Mouse (Mus musculus): ENCODE measurements around the gene Hephl1. TPM values are rescaled to one million over a fixed set of nuclear protein-coding genes. Genes with fewer than 3 reads are reported as not detected.

The Hephl1 gene
- polyA plus RNA-seq, 1 experiment from 2014 or later = not detected

DNA sequence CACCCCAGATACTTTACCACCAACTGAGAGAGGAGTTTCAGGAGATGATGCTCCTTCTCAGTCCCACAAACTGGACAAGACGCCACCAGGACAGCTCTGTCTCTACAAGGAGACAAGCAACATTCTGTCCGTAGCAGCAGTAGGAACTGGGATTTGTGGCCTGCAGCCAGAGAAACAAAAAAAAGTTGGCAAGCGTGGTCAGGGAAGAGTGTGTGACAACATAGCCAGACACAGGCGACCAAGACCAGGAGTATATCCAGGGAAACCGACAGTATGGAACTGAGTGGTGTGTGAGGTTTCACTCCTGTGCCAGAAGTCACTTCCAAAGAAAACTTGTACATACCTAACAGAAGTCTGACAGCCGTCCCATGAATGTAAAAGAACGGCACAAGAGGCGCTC is 81.1 kb downstream of the Hephl1 start:
- 88% methylated on average over 8 of the region's 8 CpGs for WGBS
- Histone ChIP-seq H3K27me3 (no peaks in the 10 kb centered on the region), H3K27ac (no peak overlapping the region), H3K36me3 (peaks cover 22% of the 10 kb centered on the region), H3K4me1 (replicated peaks) (0 out of 2 replicates have a peak, but pooled peaks cover 9% of the 10 kb centered on the region), H3K9me3 (no peaks in the 10 kb centered on the region), H3K4me3 (replicated peaks) (no peak overlapping the region), H3K9ac (replicated peaks) (no peak overlapping the region), H3K4me2 (replicated peaks) (no peak overlapping the region)
- ATAC-seq = no peak

DNA sequence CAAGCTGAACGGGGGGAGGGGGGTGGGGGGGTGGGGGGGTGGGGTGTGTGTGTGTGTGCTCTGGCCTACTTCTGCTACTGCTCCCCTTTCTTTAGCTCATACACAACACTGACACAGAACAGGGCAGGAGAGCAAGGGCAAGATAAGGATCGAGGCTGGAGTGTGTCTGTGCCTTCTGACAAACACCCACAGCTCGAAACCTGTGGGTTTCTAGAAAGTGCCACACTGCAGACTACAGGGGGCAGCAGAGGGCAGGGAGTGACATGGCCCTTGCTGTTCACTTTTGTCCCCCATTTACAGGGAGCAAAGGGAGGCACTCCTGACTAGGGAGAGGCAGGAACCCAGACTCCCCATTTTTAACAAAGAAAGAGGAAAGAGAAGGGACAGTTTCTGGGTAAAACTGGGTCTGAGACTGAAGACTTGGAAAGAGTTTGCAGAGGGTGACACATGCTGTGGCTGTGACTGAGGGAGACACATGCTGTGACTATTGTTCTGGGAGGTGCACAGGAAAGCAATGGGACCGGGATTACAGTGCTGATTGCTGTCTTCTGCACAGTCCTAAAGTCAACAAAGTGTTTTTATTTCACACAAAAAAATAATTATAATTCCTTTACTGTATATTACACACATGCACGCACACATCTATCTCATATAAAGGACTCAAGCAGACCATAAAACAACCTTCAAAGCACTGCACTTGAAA is 82.7 kb downstream of the Hephl1 start:
- H3K4me1 ChIP-seq (replicated peaks) = 0 out of 2 replicates have a peak, but pooled peaks cover 4% of the 10 kb centered on the region
- ATAC-seq = peak; percentile 46

DNA sequence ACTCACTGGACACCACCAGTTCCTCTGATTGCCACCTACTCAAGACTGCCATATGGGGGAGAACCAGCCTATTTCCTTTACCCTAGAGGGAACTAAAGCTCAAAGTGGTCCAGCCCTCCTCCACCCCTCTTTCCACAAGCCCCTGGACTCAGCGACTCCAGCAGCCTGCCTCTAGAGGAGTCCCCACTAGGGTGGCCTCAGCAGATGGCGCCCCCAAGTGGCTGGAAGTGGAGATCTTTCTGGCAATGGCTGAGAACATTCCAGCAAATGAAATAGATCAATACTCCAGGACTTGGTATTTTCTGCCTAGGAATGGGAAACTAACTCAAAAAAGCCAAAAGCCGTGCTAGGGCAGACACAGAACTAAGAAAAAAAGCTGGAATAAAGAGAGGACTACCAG is 84.2 kb downstream of the Hephl1 start:
- Histone ChIP-seq H3K9ac (replicated peaks) (no peak overlapping the region), H3K4me3 (replicated peaks) (no peak overlapping the region), H3K27me3 (no peaks in the 10 kb centered on the region), H3K9me3 (no peaks in the 10 kb centered on the region), H3K4me1 (replicated peaks) (no peaks in the 10 kb centered on the region), H3K27ac (no peak overlapping the region), H3K4me2 (replicated peaks) (no peak overlapping the region), H3K36me3 (peaks cover 22% of the 10 kb centered on the region)
- 69% methylated on average over 3 of the region's 3 CpGs for WGBS
- ATAC-seq = no peak

More for the DNA sequence above, 82.7 kb downstream of the Hephl1 start:
- H3K36me3 ChIP-seq = peaks cover 22% of the 10 kb centered on the region
- 43% methylated on average over 4 of the region's 5 CpGs for WGBS
- no peak overlapping the region for H3K9ac ChIP-seq (replicated peaks)
- no peak overlapping the region for H3K27ac ChIP-seq
- no peaks in the 10 kb centered on the region for H3K9me3 ChIP-seq
- no peaks in the 10 kb centered on the region for H3K27me3 ChIP-seq
- no peak overlapping the region for H3K4me3 ChIP-seq (replicated peaks)
- H3K4me2 ChIP-seq (replicated peaks) = no peak overlapping the region

DNA sequence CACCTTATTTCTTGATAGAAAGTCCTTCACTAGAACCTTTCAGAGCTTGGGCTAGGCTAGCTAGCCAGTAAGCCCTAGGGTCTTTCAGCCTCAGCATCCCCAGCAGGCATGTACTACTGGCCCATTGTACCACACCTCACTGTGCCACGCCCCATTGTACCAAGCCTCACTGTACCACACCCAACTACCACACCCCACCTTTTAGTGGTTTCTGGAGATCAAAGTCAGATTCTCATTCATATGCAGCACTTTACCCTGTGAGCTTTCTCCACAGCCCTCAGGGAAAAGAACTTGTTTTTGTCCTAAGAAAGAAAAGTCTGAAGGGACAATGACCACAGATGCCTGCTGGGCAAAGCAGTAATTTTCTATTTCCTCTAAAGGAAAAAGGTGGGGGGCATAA is 88.9 kb downstream of the Hephl1 start:
- ATAC-seq = no peak
- Histone ChIP-seq H3K27ac (no peak overlapping the region), H3K4me2 (replicated peaks) (no peak overlapping the region), H3K9ac (replicated peaks) (no peak overlapping the region), H3K27me3 (no peaks in the 10 kb centered on the region), H3K36me3 (peaks cover 49% of the 10 kb centered on the region), H3K9me3 (no peaks in the 10 kb centered on the region), H3K4me1 (replicated peaks) (no peaks in the 10 kb centered on the region), H3K4me3 (replicated peaks) (no peak overlapping the region)
- WGBS = 100% methylated on average over 1 of the region's 1 CpGs

DNA sequence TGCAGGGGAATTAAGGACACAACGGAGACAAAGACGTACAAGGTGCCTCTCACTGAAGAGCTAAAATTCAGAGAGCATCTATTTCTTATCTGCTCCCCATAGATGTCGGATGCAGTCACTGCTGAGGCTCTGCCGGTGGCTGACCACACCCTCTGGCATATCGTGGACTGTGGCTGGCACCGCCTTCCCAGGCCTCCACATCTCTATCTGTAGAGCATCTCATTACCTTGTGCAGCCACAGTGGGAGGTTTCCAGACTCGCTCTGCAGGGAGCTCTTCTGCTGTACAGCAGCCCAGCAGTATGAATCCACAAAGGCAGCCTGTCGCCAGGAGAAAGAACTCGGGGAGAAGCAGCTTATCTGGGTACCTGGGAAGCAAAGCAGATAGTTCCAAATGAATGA is 90.8 kb downstream of the Hephl1 start:
- no peak for ATAC-seq
- peaks cover 50% of the 10 kb centered on the region for H3K36me3 ChIP-seq
- no peak overlapping the region for H3K27ac ChIP-seq
- H3K27me3 ChIP-seq = no peaks in the 10 kb centered on the region
- H3K4me2 ChIP-seq (replicated peaks) = no peak overlapping the region
- H3K4me3 ChIP-seq (replicated peaks) = no peak overlapping the region
- H3K4me1 ChIP-seq (replicated peaks) = no peaks in the 10 kb centered on the region
- 75% methylated on average over 9 of the region's 9 CpGs for WGBS
- no peak overlapping the region for H3K9ac ChIP-seq (replicated peaks)
- no peaks in the 10 kb centered on the region for H3K9me3 ChIP-seq

DNA sequence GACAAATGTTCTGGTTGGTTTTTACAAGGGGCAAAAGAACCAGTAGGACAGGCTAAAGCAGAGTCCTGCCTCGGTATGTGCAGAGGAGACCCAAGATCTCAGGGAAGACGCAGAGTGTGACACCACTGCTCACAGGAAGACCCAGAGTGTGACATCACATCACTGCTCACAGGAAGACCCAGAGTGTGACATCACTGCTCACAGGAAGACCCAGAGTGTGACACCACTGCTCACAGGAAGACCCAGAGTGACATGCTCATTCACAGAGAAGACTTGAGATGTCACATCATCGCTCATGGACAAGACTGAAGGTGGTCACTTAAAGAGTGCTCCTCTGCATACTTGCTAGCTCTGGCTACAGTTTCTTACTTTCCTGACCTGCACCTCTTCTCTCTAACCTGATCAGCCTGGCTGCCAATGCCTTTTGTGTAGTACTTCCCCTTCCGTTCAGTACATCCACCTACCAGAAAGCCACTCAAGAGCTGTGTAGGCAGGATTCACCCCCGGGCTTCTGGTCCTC is 91.3 kb downstream of the Hephl1 start:
- ATAC-seq = no peak
- no peaks in the 10 kb centered on the region for H3K9me3 ChIP-seq
- WGBS = 93% methylated on average over 5 of the region's 5 CpGs
- H3K27ac ChIP-seq = no peak overlapping the region
- no peak overlapping the region for H3K4me3 ChIP-seq (replicated peaks)
- H3K9ac ChIP-seq (replicated peaks) = no peak overlapping the region
- H3K36me3 ChIP-seq = peaks cover 47% of the 10 kb centered on the region
- H3K27me3 ChIP-seq = no peaks in the 10 kb centered on the region
- no peak overlapping the region for H3K4me2 ChIP-seq (replicated peaks)
- no peaks in the 10 kb centered on the region for H3K4me1 ChIP-seq (replicated peaks)

DNA sequence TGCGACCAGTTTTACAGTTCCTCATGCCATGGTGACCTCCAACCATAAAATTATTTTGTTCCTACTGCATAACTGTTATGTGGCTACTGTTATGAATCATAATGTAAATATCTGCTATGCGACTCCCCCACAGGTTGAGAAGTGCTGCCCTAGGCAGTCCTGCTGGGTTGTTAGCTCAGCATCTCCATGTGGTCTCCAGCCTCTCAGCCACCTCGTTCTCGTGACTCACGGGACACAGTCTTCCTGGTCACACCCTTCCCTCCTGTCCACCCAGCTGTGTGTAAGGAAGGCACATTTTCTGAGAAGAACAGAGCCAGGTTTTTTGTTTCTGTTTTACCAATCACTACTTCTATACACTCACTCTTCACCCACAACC is 93.2 kb downstream of the Hephl1 start:
- Histone ChIP-seq H3K9ac (replicated peaks) (no peak overlapping the region), H3K36me3 (peaks cover 56% of the 10 kb centered on the region), H3K27me3 (no peaks in the 10 kb centered on the region), H3K4me2 (replicated peaks) (no peak overlapping the region), H3K9me3 (no peaks in the 10 kb centered on the region), H3K4me3 (replicated peaks) (no peak overlapping the region), H3K27ac (no peak overlapping the region), H3K4me1 (replicated peaks) (no peaks in the 10 kb centered on the region)
- WGBS = 93% methylated on average over 5 of the region's 5 CpGs
- no peak for ATAC-seq

DNA sequence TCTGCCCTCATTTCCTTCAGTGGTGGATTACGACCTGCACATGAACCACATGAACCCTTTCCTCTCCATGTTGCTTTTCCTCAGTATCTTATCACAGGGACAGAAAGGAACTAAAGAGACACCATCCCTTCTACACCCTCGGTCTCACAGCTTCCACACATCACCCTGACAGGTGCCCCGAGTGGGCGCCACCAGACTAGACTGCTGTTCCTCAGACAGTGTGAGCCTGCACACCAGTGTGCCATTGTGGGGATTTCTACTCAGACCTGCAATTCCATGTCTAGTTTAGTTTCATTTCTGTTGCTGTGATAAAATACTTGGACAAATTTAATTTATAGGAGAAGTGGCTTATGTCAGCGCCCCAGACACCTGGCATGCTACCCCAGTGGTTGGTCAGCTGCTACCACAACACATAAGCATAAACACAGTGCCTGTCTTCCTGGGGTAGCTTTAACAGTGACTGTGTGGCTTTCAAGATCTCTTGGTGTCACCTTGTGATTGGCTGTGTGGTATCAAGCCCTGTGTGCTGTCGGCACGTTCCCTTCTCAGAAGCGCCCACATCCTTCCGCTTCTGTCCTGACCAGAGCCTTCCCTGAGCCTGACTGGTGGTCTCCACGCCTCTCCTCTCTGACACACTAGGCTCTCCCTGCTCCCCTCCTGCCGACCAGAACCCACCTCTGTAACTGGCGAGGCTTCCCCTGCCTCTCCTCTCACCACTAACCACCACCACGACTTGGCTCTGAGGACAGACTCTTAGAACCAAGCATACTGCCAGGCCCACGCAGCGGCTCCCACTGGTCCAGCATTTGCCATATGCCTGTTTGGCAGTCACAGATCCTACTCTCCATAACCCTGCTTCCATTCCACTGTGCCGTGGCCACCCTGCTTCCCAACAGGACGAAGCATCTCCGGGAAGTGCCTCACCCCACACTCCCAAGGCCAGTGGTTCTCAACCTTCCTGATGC is 93.8 kb downstream of the Hephl1 start:
- 92% methylated on average over 18 of the region's 18 CpGs for WGBS
- H3K9me3 ChIP-seq = no peaks in the 10 kb centered on the region
- H3K36me3 ChIP-seq = peaks cover 56% of the 10 kb centered on the region
- no peaks in the 10 kb centered on the region for H3K4me1 ChIP-seq (replicated peaks)
- no peak for ATAC-seq
- no peak overlapping the region for H3K4me2 ChIP-seq (replicated peaks)
- H3K9ac ChIP-seq (replicated peaks) = no peak overlapping the region
- H3K4me3 ChIP-seq (replicated peaks) = no peak overlapping the region
- no peaks in the 10 kb centered on the region for H3K27me3 ChIP-seq
- no peak overlapping the region for H3K27ac ChIP-seq

DNA sequence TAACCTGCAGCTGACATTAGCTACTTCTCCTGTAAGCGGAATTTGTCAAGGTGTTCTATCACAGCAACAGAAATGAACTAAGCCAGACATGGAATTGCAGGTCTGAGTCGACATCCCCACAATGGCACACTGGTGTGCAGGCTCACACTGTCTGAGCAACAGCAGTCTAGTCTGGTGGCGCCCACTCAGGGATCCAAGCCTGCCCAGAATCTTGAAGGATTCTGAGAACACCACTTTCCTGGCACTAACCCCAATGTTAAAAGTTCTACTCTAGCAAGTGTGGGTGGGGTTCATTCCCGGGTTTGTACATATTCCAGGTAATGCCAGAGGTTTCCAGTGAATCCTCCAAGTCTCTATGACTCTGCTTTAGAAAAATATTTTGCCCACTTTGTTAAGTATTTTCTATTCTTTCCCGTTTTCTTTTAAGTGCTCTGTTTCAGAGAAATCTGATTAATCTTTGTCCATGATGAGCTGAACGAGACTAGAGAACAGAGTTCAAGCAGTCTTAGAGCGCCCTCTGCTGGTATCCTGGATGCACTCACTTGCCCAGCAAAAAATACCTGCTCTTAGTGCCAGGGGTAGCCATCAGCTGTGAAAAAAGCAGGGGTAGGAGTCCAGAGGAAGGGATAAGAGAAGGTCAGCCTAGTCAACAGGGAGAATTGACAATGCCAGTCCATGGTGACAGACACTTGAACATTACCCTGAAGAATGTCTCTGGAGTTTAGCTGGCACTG is 96.5 kb downstream of the Hephl1 start:
- Histone ChIP-seq H3K9me3 (no peaks in the 10 kb centered on the region), H3K27me3 (no peaks in the 10 kb centered on the region), H3K9ac (replicated peaks) (no peak overlapping the region), H3K27ac (no peak overlapping the region), H3K4me2 (replicated peaks) (no peak overlapping the region), H3K4me3 (replicated peaks) (no peak overlapping the region), H3K36me3 (peaks cover 52% of the 10 kb centered on the region), H3K4me1 (replicated peaks) (no peaks in the 10 kb centered on the region)
- 55% methylated on average over 7 of the region's 7 CpGs for WGBS
- ATAC-seq = peak; percentile 71

DNA sequence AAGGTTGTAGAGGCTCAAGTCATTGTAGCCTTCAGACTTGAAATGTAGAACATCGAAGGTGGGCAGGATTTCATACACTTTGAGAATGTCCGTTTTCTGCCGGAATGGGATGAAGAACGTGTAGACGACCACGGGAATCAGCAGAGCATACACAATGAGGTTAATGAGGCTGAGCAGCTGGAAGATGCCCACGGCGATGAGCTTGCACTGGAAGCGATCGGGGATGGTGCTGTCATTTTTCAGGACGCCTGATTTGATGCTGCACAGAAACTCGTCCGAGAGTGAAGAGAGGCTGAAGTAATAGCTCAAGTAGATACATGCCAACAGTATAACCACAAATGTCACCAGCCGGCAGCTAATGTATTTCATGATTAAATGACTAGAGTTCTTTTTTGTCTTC is 104.3 kb downstream of the Hephl1 start:
- Histone ChIP-seq H3K27ac (no peak overlapping the region), H3K9me3 (no peaks in the 10 kb centered on the region), H3K4me1 (replicated peaks) (peaks cover 16% of the 10 kb centered on the region), H3K27me3 (no peaks in the 10 kb centered on the region), H3K4me2 (replicated peaks) (no peak overlapping the region), H3K4me3 (replicated peaks) (no peak overlapping the region), H3K36me3 (peaks cover 69% of the 10 kb centered on the region), H3K9ac (replicated peaks) (no peak overlapping the region)
- 84% methylated on average over 14 of the region's 14 CpGs for WGBS
- no peak for ATAC-seq

DNA sequence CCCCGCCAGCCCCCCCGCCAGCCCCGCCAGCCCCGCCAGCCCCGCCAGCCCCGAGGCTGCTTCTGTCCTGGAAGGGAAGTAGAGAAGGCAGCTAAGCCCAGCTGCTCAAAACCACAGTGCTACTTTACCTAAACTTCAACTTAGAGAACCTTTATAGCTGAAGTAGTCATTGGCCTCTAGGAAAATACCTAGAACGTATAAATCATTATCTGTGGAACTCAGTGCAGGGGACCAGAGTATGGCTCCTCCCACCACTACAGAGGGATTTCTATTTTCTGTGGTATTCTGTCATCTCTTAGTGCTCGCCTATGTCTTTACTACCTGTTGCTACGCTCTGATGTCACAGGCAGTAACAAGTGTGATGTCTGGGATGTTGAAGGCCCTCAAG is 107.6 kb downstream of the Hephl1 start:
- H3K4me1 ChIP-seq (replicated peaks) = peaks cover 20% of the 10 kb centered on the region
- H3K4me3 ChIP-seq (replicated peaks) = no peak overlapping the region
- ATAC-seq = no peak
- peaks cover 69% of the 10 kb centered on the region for H3K36me3 ChIP-seq
- 72% methylated on average over 9 of the region's 9 CpGs for whole genome bisulfite sequencing
- H3K4me2 ChIP-seq (replicated peaks) = no peak overlapping the region
- H3K27me3 ChIP-seq = no peaks in the 10 kb centered on the region
- H3K9ac ChIP-seq (replicated peaks) = no peak overlapping the region
- no peak overlapping the region for H3K27ac ChIP-seq
- no peaks in the 10 kb centered on the region for H3K9me3 ChIP-seq

All from midbrain, embryonic 13.5 days (tissue).